Mouse (Mus musculus) c-Kit-positive CD71-positive TER-119-negative erythroid progenitor cells, embryonic 14.5 days (primary cell): ENCODE data around the gene Siah3.
"Not testable (repeated sequence)": the region's sequence is repeated elsewhere in the genome, so short reads cannot be mapped to it uniquely, and the experiment has no call there.

Experiments
- DNase-seq: peaks from one replicate; pipeline ENCODE4 v3.0.0-alpha.2; 2013; ENCODE audit warnings: low read depth

Gene Siah3

DNA sequence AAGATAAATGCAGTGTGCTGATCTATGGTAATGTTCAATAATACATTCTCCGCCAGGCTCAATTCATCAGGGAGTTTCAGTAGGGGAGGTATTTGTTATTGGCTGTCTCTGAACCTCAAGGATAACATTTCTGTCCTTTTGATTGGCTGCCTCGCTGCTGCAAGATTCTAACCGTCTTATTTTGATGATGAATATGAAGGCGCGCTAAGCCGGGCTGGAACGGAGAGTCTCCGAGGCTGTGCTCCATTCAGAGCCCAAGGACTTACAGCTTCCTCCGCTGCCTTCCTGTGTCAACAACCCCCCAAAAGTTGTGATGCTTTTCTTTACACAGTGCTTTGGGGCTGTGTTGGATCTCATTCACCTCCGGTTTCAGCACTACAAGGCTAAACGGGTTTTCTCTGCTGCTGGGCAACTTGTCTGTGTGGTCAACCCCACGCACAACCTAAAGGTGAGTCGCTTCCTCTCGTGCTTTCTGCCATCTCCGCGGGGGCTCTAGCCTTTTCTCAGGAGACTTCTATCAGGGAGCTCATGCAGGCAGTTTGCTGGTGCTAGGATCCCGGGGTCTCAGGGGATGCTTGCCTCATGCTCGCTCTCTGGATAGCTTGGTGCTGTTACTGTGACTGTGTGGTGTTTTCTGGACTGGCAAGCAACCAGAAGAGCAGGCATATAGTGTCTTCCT, at the start of gene Siah3:
TSS of gene Siah3 (plus strand) at position 240 of the 679 bp plus-strand sequence.
- no peak for DNase-seq

- DNase-seq: no peak
Measured at GRCm38 (mm10) chr14:75409772-75410171, 46.0 kb upstream of the Siah3 start.

DNA sequence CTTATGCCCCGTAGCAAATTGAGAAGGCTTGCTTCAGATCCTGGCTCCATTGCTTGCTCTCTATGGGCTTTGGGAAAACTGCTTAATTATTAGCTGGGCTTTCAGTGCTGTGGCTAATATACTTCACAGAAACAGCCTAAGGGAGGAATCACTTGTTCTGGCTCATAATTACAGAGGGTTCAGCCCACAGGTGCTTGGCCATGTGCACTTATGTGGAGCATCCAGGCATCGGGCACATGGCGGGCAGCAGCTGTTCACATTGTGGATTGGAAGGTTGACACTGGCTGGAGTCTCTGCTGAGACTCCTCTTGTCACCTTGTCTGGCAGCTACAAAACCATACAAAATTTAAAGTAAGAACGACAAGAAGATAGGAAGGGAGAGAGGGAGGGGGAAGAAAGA, 45.4 kb upstream of the Siah3 start:
- no peak for DNase-seq

DNA sequence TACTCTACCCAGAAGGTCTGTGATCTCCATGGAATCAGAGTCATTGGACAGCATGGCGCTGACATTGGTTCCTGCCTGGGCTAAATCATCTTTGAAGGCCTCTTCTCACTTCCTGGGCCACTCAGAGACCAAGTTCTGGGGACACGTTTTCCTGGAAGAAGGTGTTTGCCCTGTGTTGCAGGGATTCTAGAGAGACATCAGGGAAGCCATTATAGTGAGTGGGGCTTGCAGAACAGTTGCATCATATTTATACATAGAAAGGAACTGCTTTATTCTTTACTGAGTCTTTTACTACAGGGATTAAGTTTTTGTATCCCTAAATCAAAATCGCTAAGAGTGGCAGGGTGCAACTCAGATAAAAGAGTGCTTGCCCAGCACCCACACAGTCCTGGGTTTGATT, 37.1 kb upstream of the Siah3 start:
- no peak for DNase-seq

GRCm38 (mm10) chr14:75419876-75420275, 35.9 kb upstream of the Siah3 start:
- DNase-seq: no peak

DNA sequence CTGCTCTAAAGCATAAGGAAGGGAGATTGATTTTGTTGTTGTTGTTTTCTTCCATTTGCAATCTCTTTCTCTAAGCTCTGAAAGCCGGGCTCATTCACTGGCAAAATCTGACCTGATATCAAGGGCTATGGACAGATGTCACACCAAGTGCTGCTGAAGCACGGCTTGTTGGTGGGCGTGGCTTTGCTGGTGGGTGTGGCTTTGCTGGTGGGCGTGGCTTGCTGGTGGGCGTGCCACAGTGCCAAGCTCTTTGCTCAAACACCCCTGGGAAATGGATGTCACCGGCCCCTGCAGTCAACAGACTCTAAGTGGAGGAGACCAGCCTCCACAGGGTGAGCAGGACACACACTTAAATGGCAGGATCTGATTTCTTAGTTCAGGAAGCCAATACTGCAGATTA, 35.0 kb upstream of the Siah3 start:
- no peak for DNase-seq

- no peak for DNase-seq
Measured at GRCm38 (mm10) chr14:75431173-75431786, 24.5 kb upstream of the Siah3 start.

DNA sequence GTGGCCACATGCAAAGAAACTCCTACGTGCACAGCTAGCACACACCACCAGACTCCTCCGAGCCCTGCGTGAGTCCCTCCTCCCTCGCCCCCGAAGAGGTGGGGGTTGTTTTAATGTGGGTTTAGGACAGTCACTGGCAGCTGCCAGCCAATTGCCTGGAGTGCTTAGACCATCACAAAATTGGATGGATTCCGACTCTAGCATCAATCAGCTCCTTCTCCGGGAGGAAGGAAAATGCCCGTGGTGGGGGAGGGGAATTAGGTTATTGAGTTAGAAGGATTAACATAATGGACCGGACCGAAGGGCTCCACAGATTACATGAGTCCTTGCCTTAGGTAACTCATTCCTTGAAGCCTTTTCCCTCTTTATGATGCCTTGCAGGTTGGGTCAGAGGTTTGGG, 22.9 kb upstream of the Siah3 start:
- no peak for DNase-seq

GRCm38 (mm10) chr14:75434576-75434975, 21.2 kb upstream of the Siah3 start:
- no peak for DNase-seq

- no peak for DNase-seq
Measured at GRCm38 (mm10) chr14:75444486-75445105, 11.2 kb upstream of the Siah3 start.

GRCm38 (mm10) chr14:75445281-75445947, 10.4 kb upstream of the Siah3 start:
- peak; percentile 15 for DNase-seq

DNA sequence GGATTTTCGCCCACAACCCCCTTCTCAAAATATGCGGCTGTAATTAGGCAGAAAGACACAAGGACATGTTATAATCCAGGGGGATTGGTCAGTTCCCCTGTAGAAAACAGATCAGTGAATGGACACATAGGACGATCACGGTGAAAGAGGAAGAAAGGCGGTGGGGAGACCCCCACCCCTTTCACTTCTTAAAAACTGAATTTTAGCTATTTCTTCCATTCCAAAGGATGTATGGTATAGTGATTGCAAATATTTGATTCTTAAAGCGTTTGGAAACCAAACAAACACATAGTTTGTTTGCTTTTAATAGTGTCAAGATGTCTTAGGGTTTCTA, 9.9 kb upstream of the Siah3 start:
- no peak for DNase-seq

DNA sequence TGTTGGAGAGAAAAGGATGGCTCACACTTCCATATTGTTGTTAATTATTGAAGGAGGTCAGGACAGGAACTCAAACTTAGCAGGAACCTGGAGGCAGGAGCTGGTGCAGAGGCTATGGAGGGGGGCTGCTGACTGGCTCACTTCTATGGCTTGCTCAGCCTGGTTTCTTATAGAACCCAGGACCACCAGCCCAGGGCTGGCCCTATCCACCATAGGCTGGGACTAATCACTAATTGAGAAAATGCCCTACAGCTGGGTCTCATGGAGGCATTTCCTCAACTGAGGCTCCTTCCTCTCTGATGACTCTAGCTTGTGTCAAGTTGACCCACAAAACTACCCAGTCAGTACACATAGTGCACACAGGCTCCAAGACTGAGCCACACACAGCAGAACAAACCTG, 9.5 kb upstream of the Siah3 start:
- not testable (repeated sequence) for DNase-seq

- DNase-seq: no peak
Measured at GRCm38 (mm10) chr14:75453906-75454305, 1.9 kb upstream of the Siah3 start.

GRCm38 (mm10) chr14:75454716-75455115, 1.1 kb upstream of the Siah3 start:
- DNase-seq: no peak

DNA sequence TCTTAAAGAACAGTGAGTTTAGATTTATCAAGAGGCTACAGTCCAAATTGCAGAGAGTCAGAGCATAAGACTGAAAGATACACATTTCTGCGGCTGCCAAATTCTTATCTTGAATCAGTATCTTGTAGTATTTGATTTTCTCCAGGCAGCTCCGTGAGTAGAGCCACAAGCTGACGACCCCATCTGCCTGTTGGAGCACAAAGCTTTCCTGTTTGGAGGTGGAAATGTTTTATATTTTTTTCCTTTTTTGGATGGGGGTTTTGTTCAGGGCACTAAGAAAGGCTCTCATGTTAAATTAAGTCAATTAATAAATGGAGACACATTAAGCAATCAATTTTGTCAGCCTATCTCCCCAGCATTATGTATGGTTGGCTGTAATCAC, 430 bp upstream of the Siah3 start:
- DNase-seq: no peak

- DNase-seq: no peak
Measured at GRCm38 (mm10) chr14:75456489-75457220, 873 bp downstream of the Siah3 start.

DNA sequence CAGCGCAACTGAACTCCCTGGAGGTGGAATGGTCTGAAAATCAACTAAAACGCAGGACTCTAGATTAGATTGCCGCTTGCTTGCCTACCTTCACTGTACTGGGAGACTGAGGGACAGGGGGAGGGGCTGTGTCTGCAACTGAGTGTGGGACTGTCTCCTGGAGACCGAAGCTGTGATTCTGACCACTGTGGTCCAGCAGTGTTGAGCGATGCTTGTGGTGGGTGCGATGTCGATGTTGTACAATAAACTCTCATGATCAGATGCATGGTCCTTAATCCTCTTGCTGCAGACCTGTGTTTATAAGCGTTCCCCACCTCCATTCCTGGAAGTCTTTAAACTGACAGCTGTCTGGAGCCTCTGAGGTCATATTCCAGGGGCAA, 1.4 kb downstream of the Siah3 start:
- DNase-seq: no peak

- DNase-seq: no peak
Measured at GRCm38 (mm10) chr14:75459431-75459830, 3.6 kb downstream of the Siah3 start.

DNA sequence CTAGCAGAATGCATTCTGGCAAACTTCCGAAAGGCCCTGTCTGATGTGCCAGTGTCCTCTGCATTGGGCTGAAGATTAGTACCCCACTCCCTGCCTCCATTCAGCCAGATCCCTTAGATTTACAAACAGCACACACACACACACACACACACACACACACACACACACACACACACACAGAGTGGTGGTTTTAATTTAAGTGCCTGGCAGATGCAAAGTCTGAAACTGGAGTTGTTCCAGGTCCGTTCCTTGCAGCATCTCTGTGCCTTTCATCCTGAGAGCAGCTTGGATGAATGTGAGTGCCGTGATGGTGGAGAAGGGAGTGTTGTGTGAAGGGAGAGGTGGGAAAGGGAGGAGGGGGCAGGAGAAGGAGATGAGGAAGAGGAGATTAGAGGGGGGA, 4.2 kb downstream of the Siah3 start:
- no peak for DNase-seq

GRCm38 (mm10) chr14:75460436-75460835, 4.7 kb downstream of the Siah3 start:
- no peak for DNase-seq

DNA sequence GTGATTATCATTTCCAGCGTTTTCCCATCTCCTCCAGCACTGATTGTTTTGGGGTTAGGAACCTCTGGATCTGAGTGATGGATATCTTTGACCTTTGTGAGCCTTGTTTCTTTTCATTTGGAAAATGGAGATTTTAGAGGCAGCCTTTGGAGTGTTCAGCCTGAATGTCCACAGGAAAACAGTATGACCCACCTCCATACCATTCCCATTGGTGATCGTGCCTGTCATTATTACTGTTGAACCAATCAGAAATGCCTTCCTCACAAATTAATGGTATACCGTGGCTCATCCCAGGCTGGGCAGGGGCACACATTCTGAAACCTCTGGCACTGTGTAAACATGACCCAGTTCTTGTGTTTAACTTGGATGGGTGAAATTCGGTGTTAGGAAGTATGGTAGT, 6.0 kb downstream of the Siah3 start:
- DNase-seq: no peak

GRCm38 (mm10) chr14:75463171-75463570, 7.4 kb downstream of the Siah3 start:
- DNase-seq: no peak
